In genomic region chr6:34234443-34235020, GRCm38 (mm10) we compare ENCODE assay signal across 18 mouse cellular contexts. TPM values are rescaled to one million over a fixed set of nuclear protein-coding genes. Genes with fewer than 3 reads are reported as not detected.
A peak's percentile ranks its signal among the peaks of the same experiment; 100 is the strongest.
DNase-seq lines count a peak whose midpoint lies in the region; ATAC-seq and TF ChIP-seq lines count a peak whose summit lies in the region.
"Had no signal": no experiment of that assay in that cellular context is flagged by ENCODE, and none has a peak within 500 bp of the region (broad histone marks: within the 10 kb centered on the region; RNA-seq: fewer than 3 reads in every experiment).

No protein-coding gene starts in this region.

- no peak for TF ChIP-seq POLR2A in myocyte (IDR thresholded peaks at IDR 0.05; ENCODE audit: insufficient read length, low read depth)

- no peak overlapping the region for H3ac ChIP-seq in myocyte (ENCODE audit: control insufficient read depth, insufficient read length)

- peaks cover 9% of the 10 kb centered on the region for H3K4me1 ChIP-seq in forebrain, embryonic 14.5 days (ENCODE audit: control insufficient read depth, insufficient read depth, low read length)
- H3K4me1 ChIP-seq in forebrain, embryonic 11.5 days (replicated peaks; ENCODE audit: control insufficient read depth, insufficient read depth, low read length): 0 out of 2 replicates have a peak, but pooled peaks cover 2% of the 10 kb centered on the region
- 0 out of 2 replicates have a peak, but pooled peaks cover 10% of the 10 kb centered on the region for H3K4me1 ChIP-seq in kidney, postnatal 0 days (replicated peaks; ENCODE audit: insufficient read depth, low read length)
- no peaks in the 10 kb centered on the region for H3K4me1 ChIP-seq in kidney, embryonic 16.5 days (ENCODE audit: insufficient read depth, low read length)
- H3K4me1 ChIP-seq: embryonic facial prominence, embryonic 12.5 days had no signal

- H3K4me3 ChIP-seq in forebrain, embryonic 14.5 days (ENCODE audit: low read depth, low read length): no peak overlapping the region
- no peak overlapping the region for H3K4me3 ChIP-seq in forebrain, embryonic 11.5 days (ENCODE audit: low read depth, low read length)
- no peak overlapping the region for H3K4me3 ChIP-seq in kidney, postnatal 0 days (replicated peaks; ENCODE audit: low read depth, low read length)
- H3K4me3 ChIP-seq in kidney, embryonic 16.5 days (ENCODE audit: low read length): no peak overlapping the region
- no peak overlapping the region for H3K4me3 ChIP-seq in myocyte
- H3K4me3 ChIP-seq: embryonic facial prominence, embryonic 12.5 days; heart, embryonic 10.5 days; left cerebral cortex, adult 2 months; megakaryocyte, embryonic 14.5 days had no signal

- 0 out of 2 replicates have a peak overlapping the region, but pooled peaks have one; percentile 21 for H3K27ac ChIP-seq in forebrain, embryonic 14.5 days (ENCODE audit: low read depth, low read length)
- no peak overlapping the region for H3K27ac ChIP-seq in forebrain, embryonic 11.5 days (ENCODE audit: low read depth, low read length)
- H3K27ac ChIP-seq in kidney, postnatal 0 days: peak overlapping the region; percentile 5; the same call in 1 of the 2 replicates
- no peak overlapping the region for H3K27ac ChIP-seq in kidney, embryonic 16.5 days (ENCODE audit: low read length)
- H3K27ac ChIP-seq: embryonic facial prominence, embryonic 12.5 days; heart, embryonic 10.5 days; left cerebral cortex, adult 2 months had no signal

- H3K9me3 ChIP-seq in forebrain, embryonic 14.5 days (replicated peaks; ENCODE audit: control insufficient read depth, low read length): no peaks in the 10 kb centered on the region
- H3K9me3 ChIP-seq in forebrain, embryonic 11.5 days (ENCODE audit: control insufficient read depth, low read length): no peaks in the 10 kb centered on the region
- no peaks in the 10 kb centered on the region for H3K9me3 ChIP-seq in kidney, postnatal 0 days (replicated peaks; ENCODE audit: low read length)
- H3K9me3 ChIP-seq in kidney, embryonic 16.5 days (ENCODE audit: low read length): no peaks in the 10 kb centered on the region
- H3K9me3 ChIP-seq: embryonic facial prominence, embryonic 12.5 days; heart, embryonic 10.5 days; megakaryocyte, embryonic 14.5 days had no signal

- 63% methylated on average over 5 of the region's 5 CpGs for WGBS in forebrain, embryonic 14.5 days
- WGBS in forebrain, embryonic 11.5 days: 82% methylated on average over 5 of the region's 5 CpGs
- 78% methylated on average over 5 of the region's 5 CpGs for WGBS in kidney, postnatal 0 days
- 84% methylated on average over 5 of the region's 5 CpGs for WGBS in kidney, embryonic 16.5 days

- DNase-seq in forebrain, embryonic 14.5 days (ENCODE audit: low spot score): peak; percentile 53
- DNase-seq in forebrain, embryonic 11.5 days (ENCODE audit: low spot score): no peak
- DNase-seq in kidney, postnatal 0 days (ENCODE audit: low spot score): no peak
- DNase-seq in adipocyte (ENCODE audit: low spot score): peak; percentile 16
- DNase-seq: cerebellum, adult 9-11 months; left cerebral cortex, postnatal 4 days; midbrain, embryonic 14.5 days; right cerebral cortex, postnatal 4 days had no signal

- ATAC-seq in forebrain, embryonic 14.5 days: peak; percentile 68; the same call in 1 of the 2 replicates
- no peak for ATAC-seq in forebrain, embryonic 11.5 days (replicated peaks; ENCODE audit: low FRiP score)
- ATAC-seq in kidney, postnatal 0 days (replicated peaks; ENCODE audit: low FRiP score, low read depth): peak; percentile 64; the same call in 1 of the 2 replicates
- no peak for ATAC-seq in kidney, embryonic 16.5 days (ENCODE audit: low FRiP score, low TSS enrichment)
- no peak for ATAC-seq in erythroblast, adult 5-6 weeks (replicated peaks; ENCODE audit: low FRiP score, poor library complexity, severe bottlenecking)
- ATAC-seq in frontal cortex, adult (ENCODE audit: low TSS enrichment): no peak
- ATAC-seq: hindbrain, embryonic 16.5 days had no signal

- no peaks in the 10 kb centered on the region for H3K36me3 ChIP-seq in forebrain, embryonic 14.5 days (ENCODE audit: control insufficient read depth, insufficient read depth, low read length)
- no peaks in the 10 kb centered on the region for H3K36me3 ChIP-seq in forebrain, embryonic 11.5 days (ENCODE audit: control insufficient read depth, insufficient read depth, low read length)
- no peaks in the 10 kb centered on the region for H3K36me3 ChIP-seq in kidney, postnatal 0 days (ENCODE audit: insufficient read depth, low read length)
- H3K36me3 ChIP-seq in kidney, embryonic 16.5 days (ENCODE audit: insufficient read depth, low read length): no peaks in the 10 kb centered on the region
- H3K36me3 ChIP-seq in myocyte (ENCODE audit: control insufficient read depth, insufficient read depth): no peaks in the 10 kb centered on the region
- H3K36me3 ChIP-seq: embryonic facial prominence, embryonic 12.5 days; heart, embryonic 10.5 days had no signal

- no peaks in the 10 kb centered on the region for H3K27me3 ChIP-seq in forebrain, embryonic 14.5 days (replicated peaks; ENCODE audit: control insufficient read depth, insufficient read depth, low read length)
- H3K27me3 ChIP-seq in forebrain, embryonic 11.5 days (ENCODE audit: control insufficient read depth, insufficient read depth, low read length): no peaks in the 10 kb centered on the region
- H3K27me3 ChIP-seq in kidney, postnatal 0 days (ENCODE audit: insufficient read depth, low read length): no peaks in the 10 kb centered on the region
- no peaks in the 10 kb centered on the region for H3K27me3 ChIP-seq in kidney, embryonic 16.5 days (ENCODE audit: insufficient read depth, low read length)
- no peaks in the 10 kb centered on the region for H3K27me3 ChIP-seq in myocyte (ENCODE audit: control insufficient read depth, insufficient read depth, insufficient read length)
- H3K27me3 ChIP-seq: embryonic facial prominence, embryonic 12.5 days had no signal

- no peak overlapping the region for H3K9ac ChIP-seq in forebrain, embryonic 14.5 days (ENCODE audit: low read length)
- no peak overlapping the region for H3K9ac ChIP-seq in forebrain, embryonic 11.5 days (ENCODE audit: low read length)
- no peak overlapping the region for H3K9ac ChIP-seq in kidney, postnatal 0 days (ENCODE audit: low read depth, low read length)
- no peak overlapping the region for H3K9ac ChIP-seq in kidney, embryonic 16.5 days (replicated peaks; ENCODE audit: low read length)
- H3K9ac ChIP-seq: embryonic facial prominence, embryonic 12.5 days had no signal

- TF ChIP-seq CTCF in kidney, postnatal 0 days (IDR thresholded peaks at IDR 0.05; ENCODE audit: low read depth): no peak

- H3K79me2 ChIP-seq in myocyte (ENCODE audit: control insufficient read depth, insufficient read depth): no peaks in the 10 kb centered on the region

- no peak overlapping the region for H3K4me2 ChIP-seq in forebrain, embryonic 14.5 days (ENCODE audit: low read length)
- H3K4me2 ChIP-seq in forebrain, embryonic 11.5 days (ENCODE audit: low read depth, low read length, severe bottlenecking): no peak overlapping the region
- H3K4me2 ChIP-seq in kidney, postnatal 0 days (ENCODE audit: low read length): no peak overlapping the region
- no peak overlapping the region for H3K4me2 ChIP-seq in kidney, embryonic 16.5 days (replicated peaks; ENCODE audit: low read depth, low read length)
- H3K4me2 ChIP-seq in myocyte (ENCODE audit: low read depth): peak overlapping the region; percentile 19
- H3K4me2 ChIP-seq: embryonic facial prominence, embryonic 12.5 days; liver, embryonic 11.5 days had no signal

TF ChIP-seq in myocyte, 11 proteins besides CTCF, POLR2A, EP300 and RAD21:
- peak; percentile 54 for TF ChIP-seq USF1 (IDR thresholded peaks at IDR 0.05; ENCODE audit: low read depth)
- TF ChIP-seq POLR2AphosphoS2 (IDR thresholded peaks at IDR 0.05; ENCODE audit: insufficient read length, low read depth): no peak
- no peak for TF ChIP-seq MYOD1 (IDR thresholded peaks at IDR 0.05; ENCODE audit: control insufficient read depth in 1 of 3, insufficient read length in 2 of 3, low read depth in 2 of 3)
- no peak for TF ChIP-seq REST (IDR thresholded peaks at IDR 0.05; ENCODE audit: insufficient read depth, insufficient read length)
- TF ChIP-seq TCF12 (IDR thresholded peaks at IDR 0.05; ENCODE audit: insufficient read depth, poor library complexity, severe bottlenecking): no peak
- no peak for TF ChIP-seq TCF3 (IDR thresholded peaks at IDR 0.05; ENCODE audit: insufficient read length, low read depth)
- TF ChIP-seq MAX (IDR thresholded peaks at IDR 0.05; ENCODE audit: low read depth): no peak
- no peak for TF ChIP-seq E2F4 (IDR thresholded peaks at IDR 0.05; ENCODE audit: insufficient read depth)

RNA-seq across cellular contexts. Expression of gene Slc35b4, which starts 57.6 kb away (rescaled TPM):
- polyA plus RNA-seq in forebrain, embryonic 14.5 days (2014; fragmentation: Nextera tagmentation; extraction: Ambion mirVana): 43.8 and 50.8 TPM in 2 replicates
- 47.1 and 49.6 TPM in 2 replicates for polyA plus RNA-seq in forebrain, embryonic 11.5 days (2014; fragmentation: Nextera tagmentation; extraction: Ambion mirVana)
- polyA plus RNA-seq in kidney, postnatal 0 days (2015; fragmentation: Nextera tagmentation; extraction: Ambion mirVana): 60.4 and 70.3 TPM in 2 replicates
- polyA plus RNA-seq in kidney, embryonic 16.5 days (2015; fragmentation: Nextera tagmentation; extraction: Ambion mirVana): 81.6 and 86.0 TPM in 2 replicates
- polyA plus RNA-seq in myocyte (2012; fragmentation: generic; extraction: Trizol): 18.3 TPM
- total RNA-seq in erythroblast, adult 5-6 weeks (2015; ENCODE audit: low replicate concordance): 5.8 and 10.7 TPM in 2 replicates
- 9.2 and 9.5 TPM in 2 replicates for total RNA-seq in erythroblast, adult 5-6 weeks (2017; ENCODE audit: low replicate concordance)

Comparison
In these comparisons a context has a peak if more than half of its experiments do, and no peak if none do; other contexts are left out.
1. ATAC-seq: peak in forebrain, embryonic 14.5 days (single experiment) and kidney, postnatal 0 days (single experiment); none in forebrain, embryonic 11.5 days (single experiment), kidney, embryonic 16.5 days (single experiment), erythroblast, adult 5-6 weeks (single experiment) and frontal cortex, adult (single experiment).
2. DNase-seq: peak in forebrain, embryonic 14.5 days (single experiment) and adipocyte (single experiment); none in forebrain, embryonic 11.5 days (single experiment) and kidney, postnatal 0 days (single experiment).
3. H3K27ac ChIP-seq: peak in forebrain, embryonic 14.5 days (single experiment) and kidney, postnatal 0 days (single experiment); none in forebrain, embryonic 11.5 days (single experiment) and kidney, embryonic 16.5 days (single experiment).